Mouse (Mus musculus) embryonic fibroblast, embryonic 13.5 days (primary cell): ENCODE data around the gene Pgghg. TPM values are rescaled to one million over a fixed set of nuclear protein-coding genes. Genes with fewer than 3 reads are reported as not detected.
"Not testable (repeated sequence)": the region's sequence is repeated elsewhere in the genome, so short reads cannot be mapped to it uniquely, and the experiment has no call there.

Experiments used
- H3K27ac ChIP-seq: 2 replicates; pipeline ENCODE4 v1.5.1; 2012; ENCODE audit warnings: low read length, control low read depth, inconsistent platforms; ENCODE audit not compliant: insufficient read depth
- H3K4me1 ChIP-seq: 2 replicates; pipeline ENCODE4 v1.6.1; 2011; ENCODE audit warnings: low read length; ENCODE audit not compliant: control insufficient read depth, insufficient read depth
- H3K4me3 ChIP-seq: 2 replicates; pipeline ENCODE4 v1.5.1; 2011; ENCODE audit warnings: mild to moderate bottlenecking, control low read depth, low read length; ENCODE audit not compliant: insufficient read depth
- CTCF ChIP-seq: IDR thresholded peaks from 2 replicates; pipeline ENCODE4 v1.5.1; 2011; ENCODE audit warnings: mild to moderate bottlenecking, control low read depth, low read length, moderate library complexity, borderline replicate concordance; ENCODE audit not compliant: insufficient read depth
- POLR2A ChIP-seq: IDR thresholded peaks from 2 replicates; pipeline ENCODE4 v1.6.1; 2011; ENCODE audit warnings: low read depth, mild to moderate bottlenecking, control low read depth, low read length, moderate library complexity
- polyA plus RNA-seq: library from polyadenylated mRNA; stranded (reverse); fragments of >200 nt; gene quantifications from 2 replicates; pipeline ENCODE4 v1.2.4, GENCODE M21; 2011; ENCODE audit warnings: low read depth; ENCODE audit not compliant: missing spikeins, insufficient read length

Pgghg gene
- polyA plus RNA-seq, 1 experiment: 19.1 TPM

- Histone ChIP-seq H3K4me3 (no peak within 1 kb of the TSS), H3K4me1 (peaks cover 3% of the 10 kb centered on the region; the same call in 1 of the 2 replicates), H3K27ac (no peak within 1 kb of the TSS)
- TF ChIP-seq CTCF: no peak
- TF ChIP-seq POLR2A: no peak
These were observed 25.7 kb downstream of the Pgghg start, which contains the start of gene Ifitm1 for GRCm38 (mm10) chr7:140966921-140967320. Gene Ifitm1 (plus strand): TSS chr7:140967221.

DNA sequence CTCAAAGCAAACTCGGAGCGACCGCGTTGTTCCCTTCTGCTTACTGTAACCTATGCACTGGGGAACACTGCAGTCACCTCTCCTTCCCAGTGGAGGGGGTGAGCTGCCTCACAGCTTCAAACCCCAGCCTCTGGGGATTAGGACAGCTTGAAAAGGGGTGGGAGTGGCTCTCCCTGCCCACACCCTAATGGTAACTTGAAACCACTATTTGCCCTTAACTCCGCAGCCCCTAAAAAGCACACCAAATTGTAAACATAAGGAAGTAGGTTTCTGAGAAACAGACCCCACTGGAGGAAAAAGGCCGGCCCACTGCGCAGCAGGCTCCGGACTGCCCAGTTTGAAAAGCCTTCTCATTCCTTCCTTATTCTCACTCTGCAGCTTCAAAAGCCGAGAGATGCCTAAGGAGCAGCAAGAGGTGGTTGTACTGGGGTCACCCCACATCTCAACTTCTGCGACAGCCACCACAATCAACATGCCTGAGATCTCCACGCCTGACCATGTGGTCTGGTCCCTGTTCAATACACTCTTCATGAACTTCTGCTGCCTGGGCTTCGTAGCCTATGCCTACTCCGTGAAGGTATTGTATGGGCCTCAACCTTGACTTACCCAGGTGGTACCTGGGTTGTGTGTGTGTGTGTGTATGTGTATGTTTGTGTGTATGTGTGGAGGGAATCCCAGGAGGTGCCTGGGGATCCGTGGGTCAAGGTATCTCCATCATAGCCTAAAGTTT, 26.8 kb downstream of the Pgghg start:
- no peak overlapping the region for H3K27ac ChIP-seq
- peaks cover 5% of the 10 kb centered on the region; the same call in 1 of the 2 replicates for H3K4me1 ChIP-seq
- no peak overlapping the region for H3K4me3 ChIP-seq
- no peak for TF ChIP-seq POLR2A
- TF ChIP-seq CTCF: no peak

- H3K4me1 ChIP-seq, H3K4me3 ChIP-seq, H3K27ac ChIP-seq: not testable (repeated sequence)
These were observed 27.5 kb downstream of the Pgghg start for GRCm38 (mm10) chr7:140968710-140969109.

DNA sequence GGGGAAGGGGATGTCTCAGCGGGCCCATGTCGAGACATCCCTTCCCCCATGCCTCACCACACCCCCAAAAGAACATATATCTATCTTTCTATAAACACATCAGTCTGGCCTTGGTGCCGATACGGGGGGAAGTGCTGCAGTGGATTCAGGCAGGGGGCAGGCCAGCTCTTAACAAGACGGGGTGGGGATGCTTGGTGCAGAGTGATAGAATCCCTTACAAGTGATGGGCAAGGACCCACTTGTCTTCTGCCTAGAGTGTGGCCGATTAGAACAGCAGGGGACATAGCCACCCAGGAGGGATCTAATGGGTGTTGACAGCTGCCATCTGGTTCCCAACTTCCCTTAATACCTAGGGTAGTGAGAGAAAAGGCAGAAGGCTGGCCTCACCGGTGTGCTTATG, 29.7 kb downstream of the Pgghg start:
- TF ChIP-seq POLR2A (no peak), CTCF (no peak)
- peaks cover 20% of the 10 kb centered on the region for H3K4me1 ChIP-seq
- H3K27ac ChIP-seq: no peak overlapping the region
- no peak overlapping the region for H3K4me3 ChIP-seq

- Histone ChIP-seq H3K4me3 (no peak overlapping the region), H3K4me1 (peaks cover 20% of the 10 kb centered on the region), H3K27ac (no peak overlapping the region)
- no peak for TF ChIP-seq CTCF
- TF ChIP-seq POLR2A: no peak
These were observed 30.4 kb downstream of the Pgghg start for GRCm38 (mm10) chr7:140971479-140972171.

DNA sequence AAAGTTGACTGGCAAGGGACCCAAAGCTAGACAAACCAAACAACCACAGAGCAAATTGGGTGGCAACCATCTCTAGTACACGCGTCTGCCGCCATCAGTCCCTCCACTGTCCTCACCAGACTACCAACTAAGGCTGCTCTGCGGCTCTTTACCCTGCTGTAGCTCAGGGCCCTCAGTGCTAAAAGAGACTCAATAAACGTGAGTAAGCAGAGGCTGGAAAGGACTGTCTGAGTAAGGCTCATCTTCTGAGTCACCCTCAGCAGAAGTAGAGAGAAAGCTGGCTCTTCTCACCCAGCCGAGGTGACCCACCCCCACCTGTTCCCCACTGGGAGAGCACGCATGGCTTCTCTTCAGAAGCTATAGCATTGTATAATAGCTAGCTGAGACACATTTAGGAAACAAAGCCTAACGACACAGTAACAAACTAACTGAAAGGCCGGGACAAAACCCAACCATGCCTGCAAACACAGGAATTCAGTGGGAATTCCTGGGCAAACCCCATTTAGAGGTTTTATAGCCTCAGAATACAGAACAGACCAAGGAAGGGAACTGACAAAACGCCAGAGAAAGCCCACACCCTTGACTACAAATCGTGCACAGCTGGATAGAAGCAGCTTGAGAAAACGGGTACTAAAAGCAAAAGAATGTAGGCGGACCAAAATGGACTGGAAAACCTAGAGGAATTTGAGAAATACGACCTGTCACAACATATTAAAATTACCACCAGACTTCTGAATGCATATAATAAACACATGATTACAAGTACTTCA, 32.4 kb downstream of the Pgghg start:
- no peak overlapping the region for H3K4me3 ChIP-seq
- peak overlapping the region; percentile 81 for H3K27ac ChIP-seq
- H3K4me1 ChIP-seq: peaks cover 17% of the 10 kb centered on the region

GRCm38 (mm10) chr7:140974940-140975339, 33.7 kb downstream of the Pgghg start:
- TF ChIP-seq POLR2A: no peak
- TF ChIP-seq CTCF: no peak
- Histone ChIP-seq H3K4me3 (no peak overlapping the region), H3K27ac (0 out of 2 replicates have a peak overlapping the region, but pooled peaks have one; percentile 43), H3K4me1 (peaks cover 17% of the 10 kb centered on the region)

More for the DNA sequence above, 32.4 kb downstream of the Pgghg start:
- TF ChIP-seq CTCF (no peak), POLR2A (no peak)

GRCm38 (mm10) chr7:140975465-140975864, 34.3 kb downstream of the Pgghg start:
- Histone ChIP-seq H3K27ac (no peak overlapping the region), H3K4me3 (no peak overlapping the region), H3K4me1 (peaks cover 17% of the 10 kb centered on the region)
- TF ChIP-seq POLR2A (no peak), CTCF (no peak)

- not testable (repeated sequence) for H3K4me3 ChIP-seq, H3K27ac ChIP-seq
These were observed 35.5 kb downstream of the Pgghg start for GRCm38 (mm10) chr7:140976720-140977119.

GRCm38 (mm10) chr7:140981704-140982103, 40.5 kb downstream of the Pgghg start:
- H3K4me3 ChIP-seq: no peak overlapping the region
- no peak overlapping the region for H3K27ac ChIP-seq
- no peak for TF ChIP-seq POLR2A
- no peak for TF ChIP-seq CTCF
- no peaks in the 10 kb centered on the region; the same call in 1 of the 2 replicates for H3K4me1 ChIP-seq

More at GRCm38 (mm10) chr7:140976720-140977119, 35.5 kb downstream of the Pgghg start:
- H3K4me1 ChIP-seq: peaks cover 17% of the 10 kb centered on the region
